Mouse (Mus musculus): ENCODE measurements around the gene Ccl12.

Gene Ccl12

GRCm38 (mm10) chr11:82101529-82101928 is at the start of gene Ccl12:
TSS of gene Ccl12 (plus strand) at chr11:82101845.
- DNase-seq (ENCODE audit: low spot score): no peak

DNA sequence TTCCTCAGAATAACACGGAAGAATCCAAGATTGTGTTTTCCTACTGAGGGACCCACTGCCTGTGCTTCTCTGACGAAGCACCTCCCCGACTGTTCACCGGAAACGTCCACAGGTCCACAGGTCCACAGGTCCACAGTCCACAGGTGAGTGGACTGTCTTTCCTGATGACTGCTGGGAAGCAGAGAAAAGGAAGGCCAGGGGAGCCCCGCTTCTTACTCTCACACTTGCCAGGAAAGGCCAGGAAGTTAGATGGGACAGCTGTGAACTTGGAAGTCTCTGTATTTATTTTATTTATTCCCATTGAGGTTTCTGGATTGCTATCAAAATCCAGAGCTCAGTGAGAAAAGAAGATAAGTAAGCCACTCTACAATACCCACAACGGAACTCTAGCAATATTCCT is 47.8 kb upstream of the Ccl12 start:
- DNase-seq (ENCODE audit: low spot score): no peak

DNA sequence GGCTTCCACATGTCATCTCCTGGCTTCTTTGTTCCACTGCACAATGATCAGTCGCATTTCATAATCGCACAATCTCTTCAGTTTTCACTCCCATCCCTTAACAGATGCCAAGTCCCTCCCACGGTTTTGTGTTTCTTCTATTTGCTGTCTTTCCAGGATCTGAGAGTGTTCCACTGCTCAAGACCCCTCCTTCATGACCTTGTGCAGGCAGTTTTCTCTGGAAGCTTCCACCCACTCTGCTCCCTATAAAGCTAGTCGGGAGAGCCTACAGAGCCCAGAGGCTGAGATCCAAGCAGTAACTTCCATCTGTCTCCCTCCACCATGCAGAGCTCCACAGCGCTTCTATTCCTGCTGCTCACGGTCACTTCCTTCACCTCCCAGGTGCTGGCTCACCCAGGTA is 44.0 kb upstream of the Ccl12 start, which contains the start of gene Ccl11:
Ccl11 (plus strand) TSS at position 178 of the 400 bp plus-strand sequence.
- no peak for DNase-seq (ENCODE audit: low spot score)

DNA sequence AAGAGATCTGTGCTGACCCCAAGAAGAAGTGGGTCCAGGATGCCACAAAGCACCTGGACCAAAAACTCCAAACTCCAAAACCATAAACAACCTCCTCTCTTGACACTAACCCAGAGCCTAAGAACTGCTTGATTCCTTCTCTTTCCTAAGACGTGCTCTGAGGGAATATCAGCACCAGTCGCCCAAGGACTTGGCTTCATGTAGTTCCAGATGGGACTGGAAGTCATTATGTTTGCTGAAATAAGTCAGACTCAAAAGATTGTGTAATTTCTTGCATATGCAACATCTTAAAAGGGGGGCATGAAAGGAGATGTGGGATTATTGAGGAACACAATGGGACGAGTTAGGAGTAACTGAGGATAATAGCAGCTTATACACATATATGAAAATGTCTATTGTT is 39.4 kb upstream of the Ccl12 start:
- peak; percentile 71 for DNase-seq (ENCODE audit: low spot score)

DNA sequence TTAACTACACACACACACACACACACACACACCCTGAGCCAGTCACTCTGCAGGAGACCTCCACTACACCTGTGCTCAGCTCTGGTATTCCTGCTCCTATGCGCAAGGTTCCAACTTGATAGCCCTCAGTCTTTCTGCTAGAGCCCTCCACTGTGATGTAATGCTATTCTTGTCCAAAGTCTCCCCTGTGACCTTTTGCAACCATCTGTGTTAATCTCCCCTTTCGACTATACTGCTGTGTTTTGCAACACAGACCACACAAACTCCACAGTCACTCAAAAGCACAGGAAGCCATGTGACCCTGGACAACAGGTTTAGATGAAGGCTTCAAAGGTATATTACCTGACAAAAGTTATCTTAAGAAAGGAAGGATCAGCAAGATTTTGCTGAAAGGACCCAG is 38.2 kb upstream of the Ccl12 start:
- DNase-seq (ENCODE audit: low spot score): no peak

- DNase-seq (ENCODE audit: low spot score): no peak
Observed at GRCm38 (mm10) chr11:82066953-82067571, 34.6 kb upstream of the Ccl12 start.

- DNase-seq (ENCODE audit: low spot score): peak; percentile 80
Observed at GRCm38 (mm10) chr11:82071076-82071475, 30.6 kb upstream of the Ccl12 start.

- DNase-seq (ENCODE audit: low spot score): peak; percentile 66
Observed at GRCm38 (mm10) chr11:82072374-82072773, 29.3 kb upstream of the Ccl12 start.

- DNase-seq (ENCODE audit: low spot score): no peak
Observed at GRCm38 (mm10) chr11:82072984-82073383, 28.7 kb upstream of the Ccl12 start.

- no peak for DNase-seq (ENCODE audit: low spot score)
Observed at GRCm38 (mm10) chr11:82073686-82074085, 28.0 kb upstream of the Ccl12 start.

DNA sequence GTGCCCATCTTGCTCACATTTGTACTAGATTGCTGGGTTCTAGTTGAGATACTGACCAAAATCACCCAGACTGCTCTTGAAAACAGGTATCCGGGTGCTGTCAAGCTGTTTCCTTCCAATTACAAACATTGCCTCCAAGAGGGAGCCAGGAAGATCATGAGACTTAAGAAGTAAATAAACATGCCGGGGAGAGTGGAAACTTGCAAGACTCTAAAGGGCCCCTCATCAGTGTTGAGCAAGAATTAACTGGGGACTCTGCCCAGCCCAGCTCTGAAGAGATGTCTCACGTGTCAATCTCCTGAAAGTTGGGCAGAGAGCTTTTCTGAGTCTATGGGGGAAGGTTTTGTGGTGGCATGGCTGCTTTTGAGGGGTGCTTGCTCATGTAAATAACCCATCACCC is 24.6 kb upstream of the Ccl12 start:
- peak; percentile 70 for DNase-seq (ENCODE audit: low spot score)

- DNase-seq (ENCODE audit: low spot score): no peak
Observed at GRCm38 (mm10) chr11:82078136-82078730, 23.4 kb upstream of the Ccl12 start.

GRCm38 (mm10) chr11:82080865-82081264 is 20.8 kb upstream of the Ccl12 start:
- DNase-seq (ENCODE audit: low spot score): no peak

DNA sequence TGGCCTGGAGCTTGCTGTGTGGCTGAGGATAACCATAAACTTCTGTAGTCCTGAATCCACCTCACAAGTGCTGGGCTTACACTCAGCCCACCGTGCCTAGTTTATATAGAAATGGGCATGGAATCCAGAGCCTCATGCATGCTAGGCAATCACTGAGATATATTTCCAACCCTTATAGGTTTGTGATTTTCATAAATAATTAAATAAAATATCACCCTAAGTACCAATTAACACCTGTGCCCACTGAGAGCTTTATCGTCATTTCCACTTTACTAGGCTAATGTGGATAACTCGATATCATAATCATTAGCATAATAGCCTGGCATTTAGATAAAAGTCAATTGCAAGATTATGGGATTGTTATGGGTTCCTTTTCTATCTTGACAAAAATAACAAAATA is 17.3 kb upstream of the Ccl12 start:
- DNase-seq (ENCODE audit: low spot score): no peak

GRCm38 (mm10) chr11:82099511-82100323 is 1.9 kb upstream of the Ccl12 start:
- no peak for DNase-seq (ENCODE audit: low spot score)

- DNase-seq (ENCODE audit: low spot score): no peak
Observed at GRCm38 (mm10) chr11:82101087-82101486, 558 bp upstream of the Ccl12 start.

DNA sequence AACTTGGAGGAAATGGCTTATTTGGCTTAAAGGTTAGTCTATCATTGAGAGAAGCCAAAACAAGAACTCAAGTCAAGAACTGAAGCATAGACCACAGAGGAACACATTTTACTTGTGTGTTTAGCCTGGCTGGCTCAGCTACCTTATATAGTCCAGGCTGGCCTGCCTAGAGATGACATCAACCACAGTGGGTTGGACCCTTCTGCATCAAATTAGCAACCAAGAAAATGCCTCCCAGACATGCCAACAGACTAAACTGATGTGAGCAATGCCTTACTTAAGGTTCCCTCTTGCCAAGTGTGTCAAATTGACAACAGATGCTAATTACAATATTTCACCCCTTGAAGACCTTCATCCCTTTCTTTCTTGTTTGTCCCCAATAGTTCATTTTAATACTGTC is 8.0 kb downstream of the Ccl12 start:
- no peak for DNase-seq (ENCODE audit: low spot score)

GRCm38 (mm10) chr11:82110372-82111248 is 9.0 kb downstream of the Ccl12 start:
- DNase-seq (ENCODE audit: low spot score): no peak

DNA sequence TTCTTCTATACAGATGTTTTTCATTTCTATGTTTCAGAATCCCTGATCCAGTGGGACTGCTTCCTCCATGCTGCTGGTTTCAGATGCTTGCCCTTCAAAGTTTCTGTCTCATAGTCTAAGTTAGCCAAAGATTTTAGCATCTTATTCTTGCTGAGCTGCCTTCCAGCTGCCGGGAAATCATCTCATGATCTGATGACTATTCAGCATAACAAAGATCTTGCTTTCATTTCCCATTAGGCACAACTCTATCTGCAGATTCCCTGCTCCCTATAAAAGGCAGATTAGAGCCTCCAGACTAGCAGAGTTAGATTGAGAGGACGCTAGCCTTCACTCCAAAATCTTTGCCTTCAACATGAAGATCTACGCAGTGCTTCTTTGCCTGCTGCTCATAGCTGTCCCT is 13.2 kb downstream of the Ccl12 start, which contains the start of gene Ccl8:
Ccl8 (plus strand) TSS at position 301 of the 400 bp plus-strand sequence.
- DNase-seq (ENCODE audit: low spot score): no peak

DNA sequence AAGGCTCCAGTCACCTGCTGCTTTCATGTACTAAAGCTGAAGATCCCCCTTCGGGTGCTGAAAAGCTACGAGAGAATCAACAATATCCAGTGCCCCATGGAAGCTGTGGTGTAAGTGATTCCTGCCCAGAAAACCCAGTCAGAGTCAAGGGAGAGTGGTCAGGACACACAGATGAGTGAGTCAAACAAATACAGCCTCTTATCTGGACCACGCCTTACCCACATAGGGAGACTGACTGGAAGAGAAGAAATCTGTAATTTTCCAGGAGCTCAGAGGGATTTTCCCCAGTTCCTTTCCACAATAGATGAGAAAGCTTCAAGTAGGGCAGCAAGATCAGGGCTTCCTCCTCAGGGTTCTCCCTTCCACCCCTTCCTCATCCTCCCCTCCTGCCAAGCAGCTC is 14.4 kb downstream of the Ccl12 start:
- no peak for DNase-seq (ENCODE audit: low spot score)

DNA sequence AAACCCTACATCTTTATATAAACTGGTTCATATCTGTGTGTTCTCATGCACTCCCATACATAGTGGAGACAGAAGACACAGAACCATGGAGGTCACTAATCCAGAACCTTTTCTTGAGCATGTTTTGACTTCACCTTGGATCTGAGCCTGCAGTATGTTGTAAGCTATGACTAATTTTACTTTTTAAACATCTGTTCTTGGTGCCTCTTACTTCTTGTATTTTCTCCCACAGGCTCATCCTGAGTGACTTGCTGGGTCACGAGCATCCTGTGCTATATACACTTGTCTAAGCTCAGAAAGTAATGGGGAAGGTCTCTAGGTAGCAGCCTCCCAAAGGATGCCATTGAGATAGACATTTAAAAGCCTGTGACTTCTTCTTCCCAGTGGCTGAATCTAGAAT is 31.3 kb downstream of the Ccl12 start:
- no peak for DNase-seq (ENCODE audit: low spot score)

DNA sequence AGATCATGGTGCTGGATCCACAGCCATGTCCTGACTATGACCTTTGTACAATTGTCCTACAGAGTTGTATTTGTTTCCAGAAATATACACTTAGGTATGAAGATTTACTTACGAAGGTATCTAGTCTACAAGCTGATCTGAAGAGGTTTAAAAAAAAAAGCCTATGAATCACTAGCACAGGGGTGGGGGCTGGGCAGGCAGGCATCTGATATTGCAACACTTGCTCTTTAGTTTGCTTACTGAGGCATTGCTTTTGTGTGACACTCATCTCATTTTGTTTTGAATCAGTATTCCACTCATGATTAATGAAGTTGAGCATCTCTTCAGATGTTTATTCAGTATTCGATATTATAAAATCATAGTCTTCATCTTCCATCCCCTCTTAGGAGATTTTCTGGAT is 34.6 kb downstream of the Ccl12 start:
- DNase-seq (ENCODE audit: low spot score): peak; percentile 65

Measured in adipocyte (in vitro differentiated cells).